Comparison of ENCODE assay signal across 8 mouse cellular contexts in the genomic region with DNA sequence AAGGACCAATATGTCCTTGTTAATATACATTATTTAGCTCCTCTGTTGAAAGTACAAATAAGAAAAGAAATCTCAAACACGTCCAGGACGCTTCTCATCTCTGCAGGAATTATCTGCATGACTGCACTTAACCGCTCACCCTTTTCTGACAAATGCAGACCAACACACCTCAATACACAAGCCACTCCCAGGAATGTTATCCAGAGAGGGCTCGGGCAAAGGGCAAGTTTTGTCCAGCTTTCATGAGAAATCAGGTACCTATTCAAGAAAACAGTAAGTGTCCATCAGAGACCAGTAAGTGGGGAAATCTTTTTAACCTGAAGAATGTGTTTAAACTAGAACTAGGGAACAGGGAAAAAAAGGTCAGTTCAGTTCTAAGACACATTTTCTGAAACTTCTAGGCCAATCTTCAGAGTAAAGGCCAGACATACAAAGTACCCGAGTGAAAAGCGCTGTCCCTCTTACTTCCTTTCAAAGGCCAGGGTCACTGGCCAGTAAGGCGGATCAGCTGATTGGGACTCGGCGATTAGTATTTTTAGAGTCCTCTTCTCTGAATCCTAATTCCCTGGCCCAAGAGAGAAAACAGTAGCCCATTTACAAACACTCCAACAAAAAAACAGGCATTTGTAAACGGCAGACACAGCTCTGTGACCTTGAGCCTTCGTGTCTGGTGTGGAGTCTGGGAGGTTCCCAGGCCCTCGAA. TPM values are rescaled to one million over a fixed set of nuclear protein-coding genes. Genes with fewer than 3 reads are reported as not detected.
DNase-seq lines count a peak whose midpoint lies in the region; ATAC-seq and TF ChIP-seq lines count a peak whose summit lies in the region.

No protein-coding gene starts in this region.

- peak; percentile 51 for DNase-seq in layer of hippocampus, adult 9-11 months
- DNase-seq in layer of hippocampus, postnatal 10 days (ENCODE audit: low spot score in 2 of 2) = no peak
- no peak for DNase-seq in forebrain, embryonic 10.5 days (ENCODE audit: extremely low spot score, low spot score)
- peak; percentile 25 for DNase-seq in kidney, postnatal 0 days (ENCODE audit: low spot score)
- DNase-seq in frontal cortex, postnatal 14 days (ENCODE audit: low spot score in 2 of 2) = no peak
- DNase-seq in left cerebral cortex, adult 9 months (ENCODE audit: low spot score in 2 of 2) = no peak
- DNase-seq in right cerebral cortex, postnatal 10 days (ENCODE audit: low spot score in 2 of 2) = no peak

- H3K4me2 ChIP-seq in kidney, postnatal 0 days (ENCODE audit: low read length) = peak overlapping the region; percentile 85
- H3K4me2 ChIP-seq in neural tube, embryonic 15.5 days = peak overlapping the region; percentile 74

- H3K9ac ChIP-seq in kidney, postnatal 0 days (ENCODE audit: low read depth, low read length) = peak overlapping the region; percentile 73
- peak overlapping the region; percentile 98 for H3K9ac ChIP-seq in neural tube, embryonic 15.5 days (replicated peaks)

- no peak for TF ChIP-seq CTCF in kidney, postnatal 0 days (IDR thresholded peaks at IDR 0.05; ENCODE audit: low read depth)

- H3K27me3 ChIP-seq in forebrain, embryonic 10.5 days (ENCODE audit: poor library complexity, severe bottlenecking) = no peaks in the 10 kb centered on the region; the same call in 1 of the 2 replicates
- H3K27me3 ChIP-seq in kidney, postnatal 0 days (ENCODE audit: insufficient read depth, low read length) = no peaks in the 10 kb centered on the region
- no peaks in the 10 kb centered on the region for H3K27me3 ChIP-seq in neural tube, embryonic 15.5 days (replicated peaks)

- H3K27ac ChIP-seq in forebrain, embryonic 10.5 days = peak overlapping the region; percentile 85
- H3K27ac ChIP-seq in kidney, postnatal 0 days = peak overlapping the region; percentile 71
- H3K27ac ChIP-seq in neural tube, embryonic 15.5 days (replicated peaks) = peak overlapping the region; percentile 80

- H3K9me3 ChIP-seq in forebrain, embryonic 10.5 days = no peaks in the 10 kb centered on the region
- no peaks in the 10 kb centered on the region for H3K9me3 ChIP-seq in kidney, postnatal 0 days (replicated peaks; ENCODE audit: low read length)
- no peaks in the 10 kb centered on the region for H3K9me3 ChIP-seq in neural tube, embryonic 15.5 days (replicated peaks)

- H3K4me1 ChIP-seq in forebrain, embryonic 10.5 days = peaks cover 22% of the 10 kb centered on the region
- H3K4me1 ChIP-seq in kidney, postnatal 0 days (replicated peaks; ENCODE audit: insufficient read depth, low read length) = peaks cover 3% of the 10 kb centered on the region; the same call in 1 of the 2 replicates
- H3K4me1 ChIP-seq in neural tube, embryonic 15.5 days = peaks cover 23% of the 10 kb centered on the region

- H3K4me3 ChIP-seq in forebrain, embryonic 10.5 days = peak overlapping the region; percentile 71
- peak overlapping the region; percentile 66 for H3K4me3 ChIP-seq in kidney, postnatal 0 days (replicated peaks; ENCODE audit: low read depth, low read length)
- peak overlapping the region; percentile 96 for H3K4me3 ChIP-seq in neural tube, embryonic 15.5 days (replicated peaks)

- no peak for ATAC-seq in kidney, postnatal 0 days (replicated peaks; ENCODE audit: low FRiP score, low read depth)
- no peak for ATAC-seq in neural tube, embryonic 15.5 days (ENCODE audit: low FRiP score)

- WGBS in forebrain, embryonic 10.5 days = 13% methylated on average over 12 of the region's 12 CpGs
- 22% methylated on average over 12 of the region's 12 CpGs for WGBS in kidney, postnatal 0 days
- 18% methylated on average over 12 of the region's 12 CpGs for WGBS in neural tube, embryonic 15.5 days

- peaks cover 16% of the 10 kb centered on the region for H3K36me3 ChIP-seq in forebrain, embryonic 10.5 days (replicated peaks)
- H3K36me3 ChIP-seq in kidney, postnatal 0 days (ENCODE audit: insufficient read depth, low read length) = no peaks in the 10 kb centered on the region
- H3K36me3 ChIP-seq in neural tube, embryonic 15.5 days = peaks cover 16% of the 10 kb centered on the region

RNA-seq across cellular contexts. Expression of a gene that starts 0.8 kb away (rescaled TPM):
- total RNA-seq in layer of hippocampus, postnatal 10 days (2021) = 10 to 100 TPM; 17.0 to 19.7 TPM
- 11.4 and 12.9 TPM in 2 replicates for polyA plus RNA-seq in forebrain, embryonic 10.5 days (2016; fragmentation: Nextera tagmentation; extraction: Ambion mirVana)
- 9.3 and 10.6 TPM in 2 replicates for polyA plus RNA-seq in kidney, postnatal 0 days (2015; fragmentation: Nextera tagmentation; extraction: Ambion mirVana)
- polyA plus RNA-seq in neural tube, embryonic 15.5 days (2015; fragmentation: Nextera tagmentation; extraction: Ambion mirVana) = 9.3 and 11.0 TPM in 2 replicates

RNA-seq across cellular contexts. Expression of a gene that starts 8.5 kb away (rescaled TPM):
- 100 to 1,000 TPM; 146 to 151 TPM for total RNA-seq in layer of hippocampus, postnatal 10 days (2021)
- polyA plus RNA-seq in forebrain, embryonic 10.5 days (2016; fragmentation: Nextera tagmentation; extraction: Ambion mirVana) = 7.0 and 9.2 TPM in 2 replicates
- 11.2 and 11.4 TPM in 2 replicates for polyA plus RNA-seq in kidney, postnatal 0 days (2015; fragmentation: Nextera tagmentation; extraction: Ambion mirVana)
- 19.9 and 23.2 TPM in 2 replicates for polyA plus RNA-seq in neural tube, embryonic 15.5 days (2015; fragmentation: Nextera tagmentation; extraction: Ambion mirVana)

Comparison
In these comparisons a context has a peak if more than half of its experiments do, and no peak if none do; other contexts are left out.
1. DNase-seq: peak in layer of hippocampus, adult 9-11 months (single experiment) and kidney, postnatal 0 days (single experiment); none in layer of hippocampus, postnatal 10 days (0 of 2), forebrain, embryonic 10.5 days (single experiment), frontal cortex, postnatal 14 days (0 of 2), left cerebral cortex, adult 9 months (0 of 2) and right cerebral cortex, postnatal 10 days (0 of 2).
2. Peak in every context shown above with its lines, with median percentiles within 50 percentile points of each other: H3K27ac ChIP-seq and H3K4me3 ChIP-seq.